Mouse (Mus musculus) T-cell, adult 2 months (primary cell): Measurements from ENCODE around the gene Tmem169.

Experiments
- DNase-seq: peaks from one replicate; pipeline ENCODE4 v3.0.0; 2022; ENCODE audit warnings: low spot score

The Tmem169 gene

DNA sequence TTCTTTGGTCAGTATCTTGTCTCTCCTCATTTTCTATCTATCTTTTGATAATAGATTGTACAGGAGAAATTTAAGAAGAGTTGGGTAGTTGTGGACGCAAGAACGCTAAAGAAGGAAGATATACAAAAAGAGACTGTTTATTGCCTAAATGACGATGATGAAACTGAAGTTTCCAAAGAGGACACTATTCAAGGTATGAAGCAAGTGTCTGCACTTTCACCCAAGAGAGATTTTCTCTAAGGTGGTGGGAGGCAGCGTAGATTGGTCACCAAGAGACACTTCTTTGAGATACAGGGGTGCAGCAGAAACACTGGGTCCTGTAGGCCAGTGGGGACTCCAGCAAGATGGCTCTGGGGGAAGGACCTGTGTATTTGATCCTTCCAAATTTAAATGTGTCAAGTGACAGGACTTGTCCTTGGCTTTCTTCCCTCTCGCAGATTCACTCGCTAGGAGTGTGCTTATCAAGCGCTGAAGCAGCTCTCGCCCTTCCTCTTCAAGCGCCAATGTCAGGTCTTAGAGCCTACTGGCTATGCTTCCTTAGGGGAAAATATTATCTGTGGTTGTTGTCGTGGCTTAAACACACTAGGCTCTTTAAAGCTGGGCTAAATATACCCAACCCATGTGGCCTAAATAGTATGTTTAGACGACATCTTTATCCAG is 42.1 kb downstream of the Tmem169 start:
- no peak for DNase-seq

DNA sequence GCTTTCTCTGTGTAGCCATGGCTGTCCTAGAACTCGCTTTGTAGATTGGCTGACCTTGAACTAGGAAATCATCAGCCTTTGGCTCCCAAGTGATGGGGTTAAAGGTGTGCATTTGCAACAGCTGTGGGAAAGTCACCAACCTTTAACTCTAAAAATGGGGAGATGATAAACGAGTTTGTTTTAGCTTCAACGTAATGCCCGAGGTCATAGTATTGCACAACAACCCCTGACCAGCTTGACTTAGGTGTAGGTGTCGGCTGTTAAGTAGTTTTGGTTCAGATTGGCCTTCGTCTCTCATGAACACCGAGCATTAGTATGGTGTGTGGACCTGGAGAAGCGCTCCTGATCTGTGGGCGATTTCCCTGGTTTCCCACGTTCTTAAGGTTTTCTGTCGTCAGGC is 50.6 kb downstream of the Tmem169 start:
- DNase-seq = no peak

DNA sequence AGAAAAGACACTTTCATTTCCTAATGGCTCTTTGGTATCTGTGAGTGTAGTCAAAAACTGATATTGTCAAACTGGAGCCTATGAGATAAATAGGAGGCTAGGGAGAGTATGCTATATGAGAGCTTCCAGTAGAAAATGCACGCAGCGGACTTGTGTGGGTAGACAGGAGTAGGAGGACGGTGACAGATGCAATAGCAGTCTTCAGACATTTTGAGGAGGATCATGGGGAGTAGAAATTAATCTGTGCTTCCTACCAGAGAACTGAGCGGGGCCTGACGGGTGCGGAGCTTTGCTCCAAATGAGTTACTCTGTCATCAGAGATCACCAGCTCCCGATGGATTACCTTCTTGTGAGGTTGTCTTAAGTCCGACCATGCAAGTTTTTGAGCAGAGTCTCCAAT is 52.6 kb downstream of the Tmem169 start:
- no peak for DNase-seq

DNA sequence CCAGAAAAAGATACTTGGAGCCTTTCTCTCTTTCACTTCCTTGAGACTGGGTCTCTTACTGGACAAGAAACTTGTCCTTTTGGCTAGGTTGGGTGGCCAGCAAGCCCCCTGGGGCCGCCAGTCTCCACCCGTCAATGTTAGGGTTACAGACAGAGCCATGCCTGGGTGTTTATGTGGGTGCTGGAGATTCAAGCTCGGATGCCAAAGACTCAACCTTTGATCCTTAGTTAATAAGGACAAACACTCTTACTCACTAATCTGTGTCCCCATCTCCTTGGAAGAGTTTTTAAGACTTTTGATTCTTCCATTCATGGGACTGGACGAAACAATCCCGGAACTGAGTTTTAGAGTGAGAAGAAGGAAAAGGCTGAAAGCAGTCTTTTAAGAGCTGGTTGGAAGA is 54.2 kb downstream of the Tmem169 start:
- DNase-seq = no peak

DNA sequence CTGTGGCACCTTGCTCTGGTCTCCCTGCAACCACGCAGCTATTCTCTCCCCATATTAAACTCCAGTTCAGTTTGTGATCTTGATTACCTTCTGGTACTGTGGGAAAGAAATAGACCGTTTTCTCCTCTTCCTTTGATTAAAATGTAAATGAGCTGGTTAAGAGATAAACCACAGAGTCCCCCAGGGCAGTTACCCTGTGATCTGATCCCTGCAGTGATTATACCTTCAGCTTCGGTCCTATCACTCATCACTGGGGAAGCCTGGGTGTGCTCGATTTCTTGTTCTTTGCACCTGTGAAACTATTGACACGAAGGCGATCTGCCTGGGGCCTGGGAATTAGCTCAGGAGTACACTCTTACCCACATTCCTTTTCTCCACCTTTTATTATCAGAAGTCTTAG is 63.7 kb downstream of the Tmem169 start:
- no peak for DNase-seq
